Comparison of ENCODE assay signal across 30 mouse cellular contexts in the genomic region with DNA sequence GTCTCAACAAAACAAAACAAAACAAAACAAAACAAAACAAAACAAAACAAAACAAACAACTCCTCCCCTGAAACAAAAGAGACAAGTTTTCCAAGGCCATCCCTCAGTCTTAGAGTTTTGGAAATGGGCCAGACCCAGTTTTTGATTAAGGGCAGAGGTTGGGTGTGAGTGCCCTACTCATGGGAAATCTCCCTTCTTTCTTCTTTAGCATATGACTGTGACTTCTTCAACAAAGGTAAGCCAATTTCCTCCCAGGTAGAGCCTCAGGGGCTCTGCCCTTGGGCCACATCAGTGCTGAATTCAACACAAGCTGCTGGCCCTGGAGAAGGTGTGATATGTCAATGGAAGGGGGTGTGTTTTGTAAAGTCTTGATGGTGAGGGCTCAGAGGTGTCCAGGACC. TPM values are rescaled to one million over a fixed set of nuclear protein-coding genes. Genes with fewer than 3 reads are reported as not detected.
DNase-seq lines count a peak whose midpoint lies in the region; ATAC-seq and TF ChIP-seq lines count a peak whose summit lies in the region.
"Had no signal": no experiment of that assay in that cellular context is flagged by ENCODE, and none has a peak within 500 bp of the region (broad histone marks: within the 10 kb centered on the region; RNA-seq: fewer than 3 reads in every experiment).

No protein-coding gene starts in this region.

- no peak overlapping the region for H3K4me3 ChIP-seq in midbrain, embryonic 11.5 days (ENCODE audit: low read depth, low read length)
- H3K4me3 ChIP-seq in midbrain, postnatal 0 days (ENCODE audit: low read depth, low read length) = no peak overlapping the region
- H3K4me3 ChIP-seq: embryonic facial prominence, embryonic 13.5 days; embryonic facial prominence, embryonic 15.5 days; erythroblast, embryonic 14.5 days; forebrain, embryonic 10.5 days; forebrain, embryonic 12.5 days had no signal

- no peaks in the 10 kb centered on the region for H3K36me3 ChIP-seq in midbrain, embryonic 11.5 days (ENCODE audit: control insufficient read depth, insufficient read depth, low read length)
- no peaks in the 10 kb centered on the region for H3K36me3 ChIP-seq in midbrain, postnatal 0 days (ENCODE audit: insufficient read depth, low read length)
- H3K36me3 ChIP-seq: embryonic facial prominence, embryonic 13.5 days; embryonic facial prominence, embryonic 15.5 days; forebrain, embryonic 10.5 days; forebrain, embryonic 12.5 days; G1E had no signal

- no peak for TF ChIP-seq CTCF in midbrain, postnatal 0 days (IDR thresholded peaks at IDR 0.05)

- H3K4me1 ChIP-seq in midbrain, embryonic 11.5 days (ENCODE audit: control insufficient read depth, insufficient read depth, low read length) = no peaks in the 10 kb centered on the region
- H3K4me1 ChIP-seq in midbrain, postnatal 0 days (ENCODE audit: insufficient read depth, low read length) = no peaks in the 10 kb centered on the region
- H3K4me1 ChIP-seq: embryonic facial prominence, embryonic 13.5 days; embryonic facial prominence, embryonic 15.5 days; forebrain, embryonic 10.5 days; forebrain, embryonic 12.5 days had no signal

- no peak overlapping the region for H3K27ac ChIP-seq in midbrain, embryonic 11.5 days (ENCODE audit: low read depth, low read length)
- H3K27ac ChIP-seq in midbrain, postnatal 0 days (ENCODE audit: low read depth, low read length) = no peak overlapping the region
- H3K27ac ChIP-seq: embryonic facial prominence, embryonic 13.5 days; embryonic facial prominence, embryonic 15.5 days; forebrain, embryonic 10.5 days; forebrain, embryonic 12.5 days had no signal

- no peak overlapping the region for H3K9ac ChIP-seq in midbrain, embryonic 11.5 days (ENCODE audit: low read length)
- no peak overlapping the region for H3K9ac ChIP-seq in midbrain, postnatal 0 days (replicated peaks; ENCODE audit: low read length, poor library complexity, severe bottlenecking)
- H3K9ac ChIP-seq: embryonic facial prominence, embryonic 13.5 days; embryonic facial prominence, embryonic 15.5 days; forebrain, embryonic 12.5 days had no signal

- DNase-seq in midbrain, embryonic 11.5 days (ENCODE audit: low spot score, missing footprints) = peak; percentile 51
- DNase-seq in midbrain, postnatal 0 days (ENCODE audit: low spot score) = no peak
- DNase-seq in R1 (ENCODE audit: low read depth, low spot score) = peak; percentile 24
- DNase-seq in ZHBTc4 (ENCODE audit: low read depth, low spot score) = peak; percentile 86
- no peak for DNase-seq in lung, postnatal 25 days (ENCODE audit: low spot score)
- no peak for DNase-seq in lung, postnatal 10 days
- DNase-seq: adrenal gland, adult 2 months; adrenal gland, postnatal 10 days; adrenal gland, postnatal 25 days; B cell, adult 2 months; cerebellum, adult 11 months; cerebellum, adult 18-20 months; cerebellum, adult 8-10 months; cerebellum, adult 9-11 months; cerebellum, postnatal 14 days; cerebellum, postnatal 36 days; embryo, embryonic 11 days had no signal

- no peaks in the 10 kb centered on the region for H3K27me3 ChIP-seq in midbrain, embryonic 11.5 days (ENCODE audit: control insufficient read depth, insufficient read depth, low read length)
- H3K27me3 ChIP-seq in midbrain, postnatal 0 days (ENCODE audit: insufficient read depth, low read length) = no peaks in the 10 kb centered on the region

- no peak overlapping the region for H3K4me2 ChIP-seq in midbrain, embryonic 11.5 days
- no peak overlapping the region for H3K4me2 ChIP-seq in midbrain, postnatal 0 days (ENCODE audit: low read depth, low read length, poor library complexity, severe bottlenecking)
- H3K4me2 ChIP-seq: embryonic facial prominence, embryonic 13.5 days; embryonic facial prominence, embryonic 15.5 days; forebrain, embryonic 12.5 days had no signal

- no peaks in the 10 kb centered on the region for H3K9me3 ChIP-seq in midbrain, embryonic 11.5 days (ENCODE audit: control insufficient read depth, low read length)
- no peaks in the 10 kb centered on the region for H3K9me3 ChIP-seq in midbrain, postnatal 0 days (ENCODE audit: low read length)
- H3K9me3 ChIP-seq: embryonic facial prominence, embryonic 13.5 days; embryonic facial prominence, embryonic 15.5 days; forebrain, embryonic 10.5 days; forebrain, embryonic 12.5 days; G1E had no signal

- no peak for ATAC-seq in midbrain, embryonic 11.5 days (ENCODE audit: low FRiP score)
- ATAC-seq in midbrain, postnatal 0 days (ENCODE audit: low FRiP score) = no peak
- ATAC-seq: CD4-positive, CD25-positive, alpha-beta regulatory T cell, adult 4 months; forebrain, embryonic 14.5 days; forebrain, embryonic 16.5 days; Patski had no signal

RNA-seq across cellular contexts. Expression of gene Otog, which starts 40.1 kb away (rescaled TPM):
- polyA plus RNA-seq in midbrain, embryonic 11.5 days (2014; fragmentation: Nextera tagmentation; extraction: Ambion mirVana) = not detected in 2 replicates
- total RNA-seq in midbrain, postnatal 0 days (2014; rRNA removed) = 0.11 and 0.28 TPM in 2 replicates
- 0.01 and 0.07 TPM in 2 replicates for polyA plus RNA-seq in midbrain, postnatal 0 days (2015; fragmentation: Nextera tagmentation; extraction: Ambion mirVana)
- total RNA-seq: adrenal gland, postnatal 4 days; common myeloid progenitor, adult 5-6 weeks had no signal
- polyA plus RNA-seq: CD4-positive, CD25-positive, alpha-beta regulatory T cell, adult 4 months; erythroblast, embryonic 14.5 days; forebrain, embryonic 12.5 days; forebrain, embryonic 14.5 days; forebrain, embryonic 16.5 days; G1E; Patski had no signal

RNA-seq across cellular contexts. Expression of gene Ush1c, which starts 42.6 kb away (rescaled TPM):
- polyA plus RNA-seq in midbrain, embryonic 11.5 days (2014; fragmentation: Nextera tagmentation; extraction: Ambion mirVana) = 2.6 and 2.8 TPM in 2 replicates
- total RNA-seq in midbrain, postnatal 0 days (2014; rRNA removed) = 0.44 and 0.85 TPM in 2 replicates
- polyA plus RNA-seq in midbrain, postnatal 0 days (2015; fragmentation: Nextera tagmentation; extraction: Ambion mirVana) = 1.7 and 1.8 TPM in 2 replicates
- total RNA-seq: CH12.LX; common myeloid progenitor, adult 5-6 weeks; G1E had no signal
- polyA plus RNA-seq: CD4-positive, CD25-positive, alpha-beta regulatory T cell, adult 4 months; erythroblast, embryonic 14.5 days; G1E; Patski had no signal

Comparison
In these comparisons a context has a peak if more than half of its experiments do, and no peak if none do; other contexts are left out.
1. DNase-seq: peak in midbrain, embryonic 11.5 days (single experiment), R1 (single experiment) and ZHBTc4 (single experiment); none in midbrain, postnatal 0 days (single experiment), lung, postnatal 25 days (single experiment) and lung, postnatal 10 days (single experiment).